Mouse (Mus musculus) gastrocnemius, postnatal 25 days (tissue): ENCODE measurements around the gene Tmem30c. TPM values are rescaled to one million over a fixed set of nuclear protein-coding genes. Genes with fewer than 3 reads are reported as not detected.

Experiments used
- DNase-seq: peaks from one replicate; pipeline ENCODE4 v3.0.0; 2022
- long read RNA-seq, 2 experiments: library from polyadenylated mRNA; stranded (forward); transcript quantifications; one replicate each; pipeline ENCODE4 v2.0.0; 2021
- total RNA-seq, 2 experiments: library from RNA; stranded (reverse); gene quantifications; 1 replicate in 1 of 2; 2 replicates in 1 of 2; pipeline ENCODE4 v1.2.3; 2021

Tmem30c gene
- total RNA-seq = not detected
- long read RNA-seq, experiment 1 = 0 reads
- long read RNA-seq, experiment 2 = 0 reads

GRCm38 (mm10) chr16:57292765-57293164, at the start of gene Tmem30c:
Tmem30c (minus strand) TSS chr16:57292865.
- DNase-seq = no peak

GRCm38 (mm10) chr16:57340613-57340898, 47.9 kb upstream of the Tmem30c start:
- no peak for DNase-seq

- DNase-seq = no peak
These were observed 47.3 kb upstream of the Tmem30c start for GRCm38 (mm10) chr16:57339765-57340612.

- DNase-seq = no peak
These were observed 44.2 kb upstream of the Tmem30c start for GRCm38 (mm10) chr16:57336770-57337423.

- DNase-seq = no peak
These were observed 39.6 kb upstream of the Tmem30c start for GRCm38 (mm10) chr16:57332301-57332700.

GRCm38 (mm10) chr16:57330111-57330510, 37.4 kb upstream of the Tmem30c start:
- no peak for DNase-seq

GRCm38 (mm10) chr16:57329028-57329427, 36.4 kb upstream of the Tmem30c start:
- DNase-seq = no peak

- DNase-seq = peak; percentile 77
These were observed 34.3 kb upstream of the Tmem30c start for GRCm38 (mm10) chr16:57326996-57327395.

- DNase-seq = no peak
These were observed 26.8 kb upstream of the Tmem30c start for GRCm38 (mm10) chr16:57319284-57320124.

GRCm38 (mm10) chr16:57318637-57319125, 26.0 kb upstream of the Tmem30c start:
- no peak for DNase-seq

- no peak for DNase-seq
These were observed 25.4 kb upstream of the Tmem30c start for GRCm38 (mm10) chr16:57317882-57318636.

GRCm38 (mm10) chr16:57317127-57317526, 24.5 kb upstream of the Tmem30c start:
- DNase-seq = no peak

- no peak for DNase-seq
These were observed 22.4 kb upstream of the Tmem30c start for GRCm38 (mm10) chr16:57315026-57315425.

GRCm38 (mm10) chr16:57314236-57314635, 21.6 kb upstream of the Tmem30c start:
- no peak for DNase-seq

GRCm38 (mm10) chr16:57313487-57313886, 20.8 kb upstream of the Tmem30c start:
- no peak for DNase-seq

GRCm38 (mm10) chr16:57312130-57312529, 19.5 kb upstream of the Tmem30c start:
- DNase-seq = no peak

GRCm38 (mm10) chr16:57305463-57305862, 12.8 kb upstream of the Tmem30c start:
- no peak for DNase-seq

- DNase-seq = no peak
These were observed 11.1 kb upstream of the Tmem30c start for GRCm38 (mm10) chr16:57303716-57304115.

GRCm38 (mm10) chr16:57302792-57303698, 10.4 kb upstream of the Tmem30c start:
- DNase-seq = no peak

GRCm38 (mm10) chr16:57301512-57302115, 8.9 kb upstream of the Tmem30c start:
- no peak for DNase-seq
